Mouse (Mus musculus) MEL (cell line): ENCODE data around the gene Nt5c1b. TPM values are rescaled to one million over a fixed set of nuclear protein-coding genes. Genes with fewer than 3 reads are reported as not detected.

Experiments used
- DNase-seq: peaks from one replicate; pipeline ENCODE4 v3.0.0; 2011; ENCODE audit warnings: low read depth, low spot score
- H3K27ac ChIP-seq: 2 replicates; pipeline ENCODE4 v1.5.1; 2012; ENCODE audit warnings: low read depth, mild to moderate bottlenecking, control low read depth, low read length, moderate library complexity; ENCODE audit not compliant: control insufficient read depth
- H3K27me3 ChIP-seq, 2 experiments: fragments of 150-350 bp in 1 of 2; sonication (generic) in 1 of 2; 2 replicates each; pipeline ENCODE4 v1.6.1; 2012; ENCODE audit warnings: low read length in 2 of 2, mild to moderate bottlenecking in 2 of 2, improper control_type of control experiment in 1 of 2, moderate library complexity in 1 of 2; ENCODE audit not compliant: insufficient read depth in 2 of 2, control insufficient read depth in 1 of 2
- H3K36me3 ChIP-seq, 2 experiments: 2 replicates each; pipeline ENCODE4 v1.6.1; 2012 to 2014; ENCODE audit warnings: low read length in 2 of 2, improper control_type of control experiment in 1 of 2, inconsistent platforms in 1 of 2, mild to moderate bottlenecking in 1 of 2; ENCODE audit not compliant: insufficient read depth in 2 of 2, control insufficient read depth in 1 of 2
- H3K4me1 ChIP-seq, 2 experiments: fragments of 150-350 bp in 1 of 2; sonication (generic) in 1 of 2; 2 replicates each; pipeline ENCODE4 v1.6.1; 2012; ENCODE audit warnings: low read length in 2 of 2, improper control_type of control experiment in 1 of 2, mild to moderate bottlenecking in 1 of 2; ENCODE audit not compliant: insufficient read depth in 2 of 2, control insufficient read depth in 1 of 2
- H3K4me3 ChIP-seq, 2 experiments: fragments of 150-350 bp in 1 of 2; sonication (generic) in 1 of 2; 2 replicates each; pipeline ENCODE4 v1.5.1; 2012; ENCODE audit warnings: low read depth in 2 of 2, low read length in 2 of 2, mild to moderate bottlenecking in 2 of 2, moderate library complexity in 2 of 2, control low read depth in 1 of 2, improper control_type of control experiment in 1 of 2; ENCODE audit not compliant: control insufficient read depth in 1 of 2, insufficient read depth in 1 of 2
- H3K79me2 ChIP-seq: 2 replicates; pipeline ENCODE4 v1.6.1; 2012; ENCODE audit warnings: mild to moderate bottlenecking, low read length, moderate library complexity; ENCODE audit not compliant: control insufficient read depth, poor library complexity, insufficient read depth
- H3K9ac ChIP-seq: 2 replicates; pipeline ENCODE4 v1.6.1; 2012; ENCODE audit warnings: low read depth, mild to moderate bottlenecking, control low read depth, low read length, moderate library complexity; ENCODE audit not compliant: control insufficient read depth, poor library complexity, severe bottlenecking
- H3K9me3 ChIP-seq: fragments of 150-350 bp; sonication (generic); replicated peaks from 2 replicates; pipeline ENCODE4 v1.6.1; 2012; ENCODE audit warnings: mild to moderate bottlenecking, low read length, improper control_type of control experiment, moderate library complexity; ENCODE audit not compliant: insufficient read depth
- BHLHE40 ChIP-seq: IDR thresholded peaks from 2 replicates; pipeline ENCODE4 v1.6.1; 2012; ENCODE audit warnings: low read depth, mild to moderate bottlenecking, inconsistent platforms, low read length, improper control_type of control experiment, borderline replicate concordance
- CHD1 ChIP-seq: IDR thresholded peaks from 2 replicates; pipeline ENCODE4 v1.6.1; 2012; ENCODE audit warnings: low read depth, mild to moderate bottlenecking, inconsistent platforms, low read length, improper control_type of control experiment
- CHD2 ChIP-seq: IDR thresholded peaks from 2 replicates; pipeline ENCODE4 v1.6.1; 2011; ENCODE audit warnings: low read length, improper control_type of control experiment
- E2F4 ChIP-seq: IDR thresholded peaks from 2 replicates; pipeline ENCODE4 v1.6.1; 2011; ENCODE audit warnings: low read depth, low read length, improper control_type of control experiment, borderline replicate concordance
- EP300 ChIP-seq, 2 experiments: IDR thresholded peaks; 2 replicates each; pipeline ENCODE4 v1.6.1; 2011; ENCODE audit warnings: improper control_type of control experiment in 2 of 2, low read length in 2 of 2, low read depth in 1 of 2, mild to moderate bottlenecking in 1 of 2
- ETS1 ChIP-seq: IDR thresholded peaks from 2 replicates; pipeline ENCODE4 v1.6.1; 2012; ENCODE audit warnings: low read depth, mild to moderate bottlenecking, inconsistent platforms, low read length, improper control_type of control experiment, moderate library complexity
- GABPA ChIP-seq: IDR thresholded peaks from 2 replicates; pipeline ENCODE4 v1.6.1; 2012; ENCODE audit warnings: low read depth, mild to moderate bottlenecking, inconsistent platforms, low read length, improper control_type of control experiment, moderate library complexity
- JUND ChIP-seq: IDR thresholded peaks from 2 replicates; pipeline ENCODE4 v1.6.1; 2011; ENCODE audit warnings: low read depth, mild to moderate bottlenecking, improper control_type of control experiment, low read length
- KAT2A ChIP-seq: conservative IDR thresholded peaks from 2 replicates; pipeline ENCODE4 v1.6.1; 2012; ENCODE audit warnings: low read depth, low read length, improper control_type of control experiment, inconsistent platforms
- MAFK ChIP-seq: IDR thresholded peaks from 2 replicates; pipeline ENCODE4 v1.6.1; 2011; ENCODE audit warnings: low read depth, mild to moderate bottlenecking, low read length, improper control_type of control experiment, borderline replicate concordance
- MEF2A ChIP-seq: IDR thresholded peaks from 2 replicates; pipeline ENCODE4 v1.6.1; 2014; ENCODE audit warnings: low read depth, mild to moderate bottlenecking, inconsistent platforms, low read length, improper control_type of control experiment; ENCODE audit not compliant: poor library complexity, insufficient replicate concordance, severe bottlenecking; ENCODE audit errors: extremely low read depth
- MXI1 ChIP-seq: IDR thresholded peaks from 2 replicates; pipeline ENCODE4 v1.6.1; 2011; ENCODE audit warnings: mild to moderate bottlenecking, low read depth, low read length, improper control_type of control experiment
- NELFE ChIP-seq: IDR thresholded peaks from 2 replicates; pipeline ENCODE4 v1.6.1; 2011; ENCODE audit warnings: low read depth, low read length, improper control_type of control experiment
- POLR2A ChIP-seq, 2 experiments: IDR thresholded peaks; 2 replicates each; pipeline ENCODE4 v1.6.1; 2011 to 2012; ENCODE audit warnings: low read length in 2 of 2, mild to moderate bottlenecking in 2 of 2, control low read depth in 1 of 2, improper control_type of control experiment in 1 of 2, low read depth in 1 of 2, moderate library complexity in 1 of 2; ENCODE audit not compliant: control insufficient read depth in 1 of 2, insufficient read depth in 1 of 2, poor library complexity in 1 of 2
- RAD21 ChIP-seq: IDR thresholded peaks from 2 replicates; pipeline ENCODE4 v1.6.1; 2011; ENCODE audit warnings: mild to moderate bottlenecking, low read depth, low read length, improper control_type of control experiment
- SMC3 ChIP-seq: IDR thresholded peaks from 2 replicates; pipeline ENCODE4 v1.6.1; 2011; ENCODE audit warnings: low read depth, low read length, improper control_type of control experiment
- TAL1 ChIP-seq: IDR thresholded peaks from 2 replicates; pipeline ENCODE4 v1.6.1; 2012; ENCODE audit warnings: mild to moderate bottlenecking, inconsistent platforms, low read length, moderate library complexity, mixed read lengths
- TBP ChIP-seq: IDR thresholded peaks from 2 replicates; pipeline ENCODE4 v1.8.0; 2011; ENCODE audit warnings: low read depth, low read length, improper control_type of control experiment
- UBTF ChIP-seq: IDR thresholded peaks from 2 replicates; pipeline ENCODE4 v1.6.1; 2012; ENCODE audit warnings: low read depth, mild to moderate bottlenecking, inconsistent platforms, low read length, improper control_type of control experiment, moderate library complexity, borderline replicate concordance; ENCODE audit not compliant: insufficient read depth
- USF1 ChIP-seq: IDR thresholded peaks from 2 replicates; pipeline ENCODE4 v1.6.1; 2014; ENCODE audit warnings: low read depth, mild to moderate bottlenecking, inconsistent platforms, low read length, improper control_type of control experiment, moderate library complexity
- USF2 ChIP-seq, 2 experiments: IDR thresholded peaks; 2 replicates each; pipeline ENCODE4 v1.6.1; 2011 to 2012; ENCODE audit warnings: improper control_type of control experiment in 2 of 2, low read length in 2 of 2, borderline replicate concordance in 1 of 2, inconsistent platforms in 1 of 2, low read depth in 1 of 2, mild to moderate bottlenecking in 1 of 2; ENCODE audit not compliant: insufficient read depth in 1 of 2
- ZC3H11A ChIP-seq: IDR thresholded peaks from 2 replicates; pipeline ENCODE4 v1.6.1; 2012; ENCODE audit warnings: low read depth, mild to moderate bottlenecking, inconsistent platforms, low read length, improper control_type of control experiment
- ZKSCAN1 ChIP-seq: IDR thresholded peaks from 2 replicates; pipeline ENCODE4 v1.6.1; 2012; ENCODE audit warnings: low read depth, mild to moderate bottlenecking, inconsistent platforms, low read length, improper control_type of control experiment, moderate library complexity
- ZMIZ1 ChIP-seq: IDR thresholded peaks from 2 replicates; pipeline ENCODE4 v1.6.1; 2012; ENCODE audit warnings: low read depth, mild to moderate bottlenecking, inconsistent platforms, low read length, improper control_type of control experiment, moderate library complexity
- polyA plus RNA-seq, 2 experiments: library from polyadenylated mRNA; stranded (reverse) in 1 of 2; unstranded in 1 of 2; fragments of >175 nt in 1 of 2; fragments of >200 nt in 1 of 2; gene quantifications; 2 replicates each; pipeline versions ENCODE4 v1.2.1 to v1.2.4; 2012; ENCODE audit warnings: low replicate concordance in 2 of 2, low read depth in 1 of 2; ENCODE audit not compliant: insufficient read length in 2 of 2, insufficient read depth in 1 of 2, missing spikeins in 1 of 2
- total RNA-seq: library from RNA; depleted of rRNA; stranded (reverse); fragments of 300-350 nt; gene quantifications from 2 replicates; pipeline ENCODE4 v1.2.3, GENCODE M21; 2012

Nt5c1b gene
- total and polyA plus RNA-seq, 3 experiments = not detected

GRCm38 (mm10) chr12:10422347-10422746, 52.6 kb downstream of the Nt5c1b start:
- H3K27ac ChIP-seq = no peak overlapping the region
- H3K27me3 ChIP-seq = no peaks in the 10 kb centered on the region
- TF ChIP-seq TAL1 (no peak), GABPA (no peak), NELFE (no peak), JUND (no peak), SMC3 (no peak), CHD2 (no peak), MAFK (no peak), MXI1 (no peak), ETS1 (no peak), ZMIZ1 (no peak), ZKSCAN1 (no peak), RAD21 (no peak), MEF2A (no peak), UBTF (no peak), CHD1 (no peak), EP300 (IDR thresholded peaks at IDR 0.05; ENCODE audit: low read depth in 1 of 2, low read length in 2 of 2) (no peak), TBP (no peak)
- H3K4me1 ChIP-seq = no peaks in the 10 kb centered on the region
- no peak for DNase-seq
- no peaks in the 10 kb centered on the region for H3K9me3 ChIP-seq
- H3K79me2 ChIP-seq = no peaks in the 10 kb centered on the region
- H3K4me3 ChIP-seq = no peak overlapping the region
- H3K9ac ChIP-seq = no peak overlapping the region
- H3K36me3 ChIP-seq = no peaks in the 10 kb centered on the region

- no peaks in the 10 kb centered on the region for H3K9me3 ChIP-seq
- no peak overlapping the region for H3K4me3 ChIP-seq
- no peak overlapping the region for H3K27ac ChIP-seq
- TF ChIP-seq MEF2A = no peak
- TF ChIP-seq MXI1 = no peak
- no peak for TF ChIP-seq GABPA
- TF ChIP-seq E2F4 = no peak
- TF ChIP-seq NELFE = no peak
- TF ChIP-seq SMC3 = no peak
- TF ChIP-seq CHD2 = no peak
- no peak for TF ChIP-seq USF1
- TF ChIP-seq KAT2A = no peak
- TF ChIP-seq BHLHE40 = no peak
- no peak for TF ChIP-seq EP300 (IDR thresholded peaks at IDR 0.05; ENCODE audit: low read depth in 1 of 2, low read length in 2 of 2)
- TF ChIP-seq POLR2A (IDR thresholded peaks at IDR 0.05; ENCODE audit: control insufficient read depth in 1 of 2, insufficient read depth in 1 of 2, low read depth in 1 of 2, low read length in 2 of 2, poor library complexity in 1 of 2) = no peak
- no peak for TF ChIP-seq ZC3H11A
- no peak for TF ChIP-seq RAD21
- TF ChIP-seq USF2 (IDR thresholded peaks at IDR 0.05; ENCODE audit: borderline replicate concordance in 1 of 2, insufficient read depth in 1 of 2, low read depth in 1 of 2, low read length in 2 of 2) = no peak
- DNase-seq = no peak
- no peaks in the 10 kb centered on the region for H3K4me1 ChIP-seq
- H3K27me3 ChIP-seq = no peaks in the 10 kb centered on the region
- H3K79me2 ChIP-seq = no peaks in the 10 kb centered on the region
- H3K36me3 ChIP-seq = no peaks in the 10 kb centered on the region
- H3K9ac ChIP-seq = no peak overlapping the region
Observed at GRCm38 (mm10) chr12:10425982-10426863, 56.5 kb downstream of the Nt5c1b start.
